Mouse (Mus musculus): ENCODE measurements around the gene Oas1g. TPM values are rescaled to one million over a fixed set of nuclear protein-coding genes. Genes with fewer than 3 reads are reported as not detected.
"Not testable (repeated sequence)": the region's sequence is repeated elsewhere in the genome, so short reads cannot be mapped to it uniquely, and the experiment has no call there.

The Oas1g gene
- polyA plus RNA-seq, 1 experiment: not detected

- H3K36me3 ChIP-seq (ENCODE audit: control insufficient read depth, insufficient read depth, low read length): no peaks in the 10 kb centered on the region
- no peak overlapping the region for H3K4me3 ChIP-seq (ENCODE audit: control insufficient read depth, low read depth, low read length)
- TF ChIP-seq CTCF (IDR thresholded peaks at IDR 0.05; ENCODE audit: control insufficient read depth, insufficient read depth, insufficient replicate concordance, low read depth, low read length) (no peak), POLR2A (IDR thresholded peaks at IDR 0.05; ENCODE audit: control insufficient read depth, low read depth, low read length) (no peak)
- peaks cover 3% of the 10 kb centered on the region for H3K4me1 ChIP-seq (ENCODE audit: control insufficient read depth, insufficient read depth, low read length)
- no peaks in the 10 kb centered on the region for H3K27me3 ChIP-seq (ENCODE audit: control insufficient read depth, insufficient read depth, low read length)
- no peak overlapping the region for H3K27ac ChIP-seq (ENCODE audit: control insufficient read depth, insufficient read depth, low read depth, low read length)
These were observed 20.9 kb upstream of the Oas1g start for GRCm38 (mm10) chr5:120908196-120908920.

GRCm38 (mm10) chr5:120906791-120907733, 19.6 kb upstream of the Oas1g start, which contains the start of gene Oas1a:
TSS of gene Oas1a (minus strand) at chr5:120907521.
- not testable (repeated sequence) for H3K27ac ChIP-seq (ENCODE audit: control insufficient read depth, insufficient read depth, low read depth, low read length); H3K4me1 ChIP-seq (ENCODE audit: control insufficient read depth, insufficient read depth, low read length); H3K4me3 ChIP-seq (ENCODE audit: control insufficient read depth, low read depth, low read length); H3K27me3 ChIP-seq (ENCODE audit: control insufficient read depth, insufficient read depth, low read length); H3K36me3 ChIP-seq (ENCODE audit: control insufficient read depth, insufficient read depth, low read length)

GRCm38 (mm10) chr5:120902056-120902455, 14.6 kb upstream of the Oas1g start:
- Histone ChIP-seq H3K4me3 (ENCODE audit: control insufficient read depth, low read depth, low read length) (no peak overlapping the region), H3K4me1 (ENCODE audit: control insufficient read depth, insufficient read depth, low read length) (peaks cover 2% of the 10 kb centered on the region), H3K27me3 (ENCODE audit: control insufficient read depth, insufficient read depth, low read length) (no peaks in the 10 kb centered on the region), H3K36me3 (ENCODE audit: control insufficient read depth, insufficient read depth, low read length) (no peaks in the 10 kb centered on the region), H3K27ac (ENCODE audit: control insufficient read depth, insufficient read depth, low read depth, low read length) (no peak overlapping the region)
- TF ChIP-seq CTCF (IDR thresholded peaks at IDR 0.05; ENCODE audit: control insufficient read depth, insufficient read depth, insufficient replicate concordance, low read depth, low read length): no peak
- no peak for TF ChIP-seq POLR2A (IDR thresholded peaks at IDR 0.05; ENCODE audit: control insufficient read depth, low read depth, low read length)

- TF ChIP-seq CTCF (IDR thresholded peaks at IDR 0.05; ENCODE audit: control insufficient read depth, insufficient read depth, insufficient replicate concordance, low read depth, low read length) (no peak), POLR2A (IDR thresholded peaks at IDR 0.05; ENCODE audit: control insufficient read depth, low read depth, low read length) (no peak)
- H3K27me3 ChIP-seq (ENCODE audit: control insufficient read depth, insufficient read depth, low read length): no peaks in the 10 kb centered on the region
- no peak overlapping the region for H3K27ac ChIP-seq (ENCODE audit: control insufficient read depth, insufficient read depth, low read depth, low read length)
- no peak overlapping the region for H3K4me3 ChIP-seq (ENCODE audit: control insufficient read depth, low read depth, low read length)
- H3K4me1 ChIP-seq (ENCODE audit: control insufficient read depth, insufficient read depth, low read length): no peaks in the 10 kb centered on the region
- no peaks in the 10 kb centered on the region for H3K36me3 ChIP-seq (ENCODE audit: control insufficient read depth, insufficient read depth, low read length)
These were observed 13.3 kb upstream of the Oas1g start for GRCm38 (mm10) chr5:120900666-120901065.

GRCm38 (mm10) chr5:120898726-120899125, 11.3 kb upstream of the Oas1g start:
- TF ChIP-seq POLR2A (IDR thresholded peaks at IDR 0.05; ENCODE audit: control insufficient read depth, low read depth, low read length) (no peak), CTCF (IDR thresholded peaks at IDR 0.05; ENCODE audit: control insufficient read depth, insufficient read depth, insufficient replicate concordance, low read depth, low read length) (no peak)
- H3K36me3 ChIP-seq (ENCODE audit: control insufficient read depth, insufficient read depth, low read length): no peaks in the 10 kb centered on the region

GRCm38 (mm10) chr5:120898307-120898706, 10.9 kb upstream of the Oas1g start:
- H3K4me3 ChIP-seq (ENCODE audit: control insufficient read depth, low read depth, low read length): no peak overlapping the region
- no peaks in the 10 kb centered on the region for H3K4me1 ChIP-seq (ENCODE audit: control insufficient read depth, insufficient read depth, low read length)
- TF ChIP-seq POLR2A (IDR thresholded peaks at IDR 0.05; ENCODE audit: control insufficient read depth, low read depth, low read length) (no peak), CTCF (IDR thresholded peaks at IDR 0.05; ENCODE audit: control insufficient read depth, insufficient read depth, insufficient replicate concordance, low read depth, low read length) (no peak)
- no peaks in the 10 kb centered on the region for H3K27me3 ChIP-seq (ENCODE audit: control insufficient read depth, insufficient read depth, low read length)
- H3K27ac ChIP-seq (ENCODE audit: control insufficient read depth, insufficient read depth, low read depth, low read length): no peak overlapping the region
- no peaks in the 10 kb centered on the region for H3K36me3 ChIP-seq (ENCODE audit: control insufficient read depth, insufficient read depth, low read length)

More at GRCm38 (mm10) chr5:120898726-120899125, 11.3 kb upstream of the Oas1g start:
- Histone ChIP-seq H3K4me3 (ENCODE audit: control insufficient read depth, low read depth, low read length) (no peak overlapping the region), H3K27ac (ENCODE audit: control insufficient read depth, insufficient read depth, low read depth, low read length) (no peak overlapping the region), H3K27me3 (ENCODE audit: control insufficient read depth, insufficient read depth, low read length) (no peaks in the 10 kb centered on the region), H3K4me1 (ENCODE audit: control insufficient read depth, insufficient read depth, low read length) (no peaks in the 10 kb centered on the region)

GRCm38 (mm10) chr5:120895231-120895900, 8.0 kb upstream of the Oas1g start:
- Histone ChIP-seq H3K4me1 (ENCODE audit: control insufficient read depth, insufficient read depth, low read length) (no peaks in the 10 kb centered on the region), H3K27ac (ENCODE audit: control insufficient read depth, insufficient read depth, low read depth, low read length) (no peak overlapping the region), H3K27me3 (ENCODE audit: control insufficient read depth, insufficient read depth, low read length) (no peaks in the 10 kb centered on the region), H3K4me3 (ENCODE audit: control insufficient read depth, low read depth, low read length) (no peak overlapping the region), H3K36me3 (ENCODE audit: control insufficient read depth, insufficient read depth, low read length) (no peaks in the 10 kb centered on the region)
- no peak for TF ChIP-seq CTCF (IDR thresholded peaks at IDR 0.05; ENCODE audit: control insufficient read depth, insufficient read depth, insufficient replicate concordance, low read depth, low read length)

GRCm38 (mm10) chr5:120894692-120895091, 7.3 kb upstream of the Oas1g start:
- not testable (repeated sequence) for H3K4me3 ChIP-seq (ENCODE audit: control insufficient read depth, low read depth, low read length); H3K4me1 ChIP-seq (ENCODE audit: control insufficient read depth, insufficient read depth, low read length); H3K27ac ChIP-seq (ENCODE audit: control insufficient read depth, insufficient read depth, low read depth, low read length); H3K36me3 ChIP-seq (ENCODE audit: control insufficient read depth, insufficient read depth, low read length); H3K27me3 ChIP-seq (ENCODE audit: control insufficient read depth, insufficient read depth, low read length)

- H3K36me3 ChIP-seq (ENCODE audit: control insufficient read depth, insufficient read depth, low read length); H3K27ac ChIP-seq (ENCODE audit: control insufficient read depth, insufficient read depth, low read depth, low read length); H3K4me1 ChIP-seq (ENCODE audit: control insufficient read depth, insufficient read depth, low read length); H3K27me3 ChIP-seq (ENCODE audit: control insufficient read depth, insufficient read depth, low read length); H3K4me3 ChIP-seq (ENCODE audit: control insufficient read depth, low read depth, low read length): not testable (repeated sequence)
These were observed 6.5 kb upstream of the Oas1g start for GRCm38 (mm10) chr5:120893866-120894265.

Measured in testis, adult 2 months (tissue).